Mouse (Mus musculus) stomach, embryonic 14.5 days (tissue): Measurements from ENCODE around the gene Olfr1263. TPM values are rescaled to one million over a fixed set of nuclear protein-coding genes. Genes with fewer than 3 reads are reported as not detected.

Experiments
- polyA plus RNA-seq: library from polyadenylated mRNA; unstranded; fragments of >200 nt; fragmentation: Nextera tagmentation; extraction: Ambion mirVana; gene quantifications from 2 replicates; pipeline ENCODE4 v1.2.1, GENCODE M21; 2014

Gene Olfr1263
- polyA plus RNA-seq, 1 experiment from 2014 or later: not detected

Other genes with a start within 250 kb of the Olfr1263 start
- not detected in 2 replicates for gene Olfr1254, start 218.5 kb upstream of the Olfr1263 start, polyA plus RNA-seq
- not detected in 2 replicates for gene Olfr1255, start 200.1 kb upstream of the Olfr1263 start, polyA plus RNA-seq
- not detected in 2 replicates for gene Olfr1256, start 170.6 kb upstream of the Olfr1263 start, polyA plus RNA-seq
- gene Olfr48, start 163.9 kb upstream of the Olfr1263 start, polyA plus RNA-seq: not detected in 2 replicates
- not detected in 2 replicates for gene Olfr1257, start 133.7 kb upstream of the Olfr1263 start, polyA plus RNA-seq
- gene Olfr1258, start 84.8 kb upstream of the Olfr1263 start, polyA plus RNA-seq: not detected in 2 replicates
- gene Olfr1259, start 63.5 kb upstream of the Olfr1263 start, polyA plus RNA-seq: not detected in 2 replicates
- gene Olfr1260, start 37.8 kb upstream of the Olfr1263 start, polyA plus RNA-seq: not detected in 2 replicates
- gene Olfr1261, start 20.9 kb upstream of the Olfr1263 start, polyA plus RNA-seq: not detected in 2 replicates
- gene Olfr1262, start 12.0 kb upstream of the Olfr1263 start, polyA plus RNA-seq: not detected in 2 replicates
- gene Olfr1264, start 13.4 kb downstream of the Olfr1263 start, polyA plus RNA-seq: not detected in 2 replicates
- not detected in 2 replicates for gene Olfr1265, start 23.2 kb downstream of the Olfr1263 start, polyA plus RNA-seq
- gene Olfr140, start 51.5 kb downstream of the Olfr1263 start, polyA plus RNA-seq: not detected in 2 replicates
- gene Olfr1269, start 109.3 kb downstream of the Olfr1263 start, polyA plus RNA-seq: not detected in 2 replicates
- not detected in 2 replicates for gene Olfr32, start 130.2 kb downstream of the Olfr1263 start, polyA plus RNA-seq
- not detected in 2 replicates for gene Olfr1270, start 141.0 kb downstream of the Olfr1263 start, polyA plus RNA-seq
- not detected in 2 replicates for gene Olfr1506, start 212.4 kb downstream of the Olfr1263 start, polyA plus RNA-seq
- gene Olfr142, start 245.5 kb downstream of the Olfr1263 start, polyA plus RNA-seq: not detected in 2 replicates